Mouse (Mus musculus): ENCODE measurements at regions not wholly inside any gene's neighbourhood (a gene's known extent, or its start where the extent isn't known, plus 50 kb on each side); places are given as distances from the start of the nearest gene placed in this dataset.

- WGBS = 65% methylated on average over 2 of the region's 2 CpGs
- H3K9ac ChIP-seq (replicated peaks) = no peak overlapping the region
- peaks cover 20% of the 10 kb centered on the region for H3K4me1 ChIP-seq
- peak; percentile 10; the same call in 1 of the 2 replicates for ATAC-seq (ENCODE audit: low FRiP score, low read depth)
- H3K9me3 ChIP-seq = no peaks in the 10 kb centered on the region
- no peak overlapping the region for H3K4me3 ChIP-seq
- no peaks in the 10 kb centered on the region for H3K27me3 ChIP-seq
- H3K36me3 ChIP-seq = no peaks in the 10 kb centered on the region
- H3K4me2 ChIP-seq (replicated peaks) = no peak overlapping the region
- no peak overlapping the region for H3K27ac ChIP-seq (replicated peaks)
Observed at GRCm38 (mm10) chr6:36645415-36645814, 164.6 kb downstream of the Ptn start.

GRCm38 (mm10) chr6:36644880-36645279 lies 165.1 kb downstream of the Ptn start:
- H3K27ac ChIP-seq (replicated peaks) = no peak overlapping the region
- ATAC-seq (ENCODE audit: low FRiP score, low read depth) = peak; percentile 92

DNA sequence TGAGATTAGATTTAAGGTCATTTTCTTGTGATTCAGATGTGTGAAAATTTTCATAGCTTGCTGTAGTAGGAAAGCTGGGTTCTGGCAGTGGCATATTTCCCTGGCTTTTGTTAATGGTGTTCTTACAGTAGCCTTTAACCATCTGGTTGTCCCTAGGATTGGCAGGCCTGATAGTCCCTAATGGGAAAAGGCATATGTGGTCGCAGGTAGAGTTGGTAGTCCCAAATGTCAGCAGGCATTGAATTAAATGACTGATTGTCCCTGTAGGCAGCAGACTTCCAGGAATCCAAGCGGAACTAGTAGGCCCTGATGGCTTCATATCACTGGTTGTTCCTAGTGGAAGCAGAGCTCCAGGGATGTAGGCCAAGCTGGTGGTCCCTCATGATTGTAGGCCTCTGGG lies 173.0 kb downstream of the Ptn start:
- WGBS = 87% methylated on average over 2 of the region's 2 CpGs
- Histone ChIP-seq H3K9ac (replicated peaks) (no peak overlapping the region), H3K27me3 (no peaks in the 10 kb centered on the region), H3K36me3 (no peaks in the 10 kb centered on the region), H3K27ac (replicated peaks) (no peak overlapping the region), H3K4me1 (no peaks in the 10 kb centered on the region), H3K4me2 (replicated peaks) (no peak overlapping the region), H3K9me3 (no peaks in the 10 kb centered on the region), H3K4me3 (no peak overlapping the region)
- no peak for ATAC-seq (ENCODE audit: low FRiP score, low read depth)

More at GRCm38 (mm10) chr6:36644880-36645279, 165.1 kb downstream of the Ptn start:
- Histone ChIP-seq H3K36me3 (no peaks in the 10 kb centered on the region), H3K9ac (replicated peaks) (no peak overlapping the region), H3K27me3 (no peaks in the 10 kb centered on the region), H3K4me1 (peaks cover 20% of the 10 kb centered on the region), H3K4me3 (no peak overlapping the region), H3K4me2 (replicated peaks) (peak overlapping the region; percentile 14; the same call in 1 of the 2 replicates), H3K9me3 (no peaks in the 10 kb centered on the region)
- WGBS = 22% methylated on average over 7 of the region's 7 CpGs

DNA sequence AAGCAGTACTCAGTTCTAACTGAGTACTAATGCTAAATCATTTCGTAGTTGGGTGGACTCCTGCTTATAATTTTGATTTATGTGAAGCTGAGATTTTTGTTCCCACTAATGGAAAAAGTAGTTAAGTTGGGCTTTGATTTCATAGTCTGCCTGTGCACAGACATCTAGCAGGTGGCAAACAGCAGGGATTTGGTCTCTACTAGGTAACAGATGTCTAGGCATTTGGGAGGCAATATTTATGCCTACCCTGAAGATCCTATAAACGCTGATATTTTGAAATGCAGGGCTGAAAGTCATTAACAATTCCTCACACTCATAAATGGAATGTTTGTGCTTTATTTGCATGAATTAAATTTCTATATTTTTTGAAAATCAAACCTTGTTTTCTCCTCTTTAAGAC lies 182.4 kb downstream of the Ptn start:
- no peak for ATAC-seq (ENCODE audit: low FRiP score, low read depth)
- Histone ChIP-seq H3K27ac (replicated peaks) (no peak overlapping the region), H3K4me3 (no peak overlapping the region), H3K9ac (replicated peaks) (no peak overlapping the region), H3K4me1 (no peaks in the 10 kb centered on the region), H3K36me3 (no peaks in the 10 kb centered on the region), H3K9me3 (no peaks in the 10 kb centered on the region), H3K27me3 (no peaks in the 10 kb centered on the region), H3K4me2 (replicated peaks) (no peak overlapping the region)
- WGBS = 79% methylated on average over 2 of the region's 2 CpGs

DNA sequence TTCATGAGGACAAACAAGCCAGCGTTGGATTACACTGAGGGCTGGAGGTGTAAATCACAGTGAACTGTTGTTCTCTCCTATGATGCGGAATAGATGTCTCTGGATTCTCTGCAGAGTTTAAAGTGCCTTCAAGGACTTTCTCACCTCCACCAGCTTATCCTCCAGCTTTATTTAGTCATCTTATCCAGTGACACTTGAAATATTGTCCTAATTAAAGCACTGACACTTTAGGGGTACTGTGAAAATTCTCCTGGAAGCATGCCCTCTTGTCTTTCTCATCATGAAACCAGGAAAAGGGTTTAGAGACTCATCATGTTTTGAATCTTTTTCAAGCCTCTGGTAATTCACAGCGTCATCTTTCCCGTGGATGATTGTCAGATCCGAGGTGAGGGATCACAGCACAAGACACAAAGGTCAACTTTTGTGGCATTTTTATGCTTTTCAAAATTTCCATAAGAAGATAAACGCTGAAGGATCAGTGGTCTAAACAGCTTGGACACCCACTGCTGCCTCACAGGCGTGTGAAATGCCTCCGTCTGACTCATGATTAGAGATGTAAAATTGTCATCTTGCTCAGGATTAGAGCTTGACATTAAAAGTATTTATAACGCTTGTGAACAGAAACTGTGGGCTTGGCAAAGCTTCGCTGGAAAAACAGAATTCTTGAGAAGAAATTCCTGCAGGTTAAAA lies 201.6 kb downstream of the Ptn start:
- Histone ChIP-seq H3K36me3 (no peaks in the 10 kb centered on the region), H3K27me3 (no peaks in the 10 kb centered on the region), H3K4me2 (replicated peaks) (no peak overlapping the region), H3K4me3 (no peak overlapping the region), H3K9me3 (no peaks in the 10 kb centered on the region), H3K9ac (replicated peaks) (no peak overlapping the region), H3K27ac (replicated peaks) (no peak overlapping the region), H3K4me1 (peaks cover 3% of the 10 kb centered on the region; the same call in 1 of the 2 replicates)
- no peak for ATAC-seq (ENCODE audit: low FRiP score, low read depth)
- 46% methylated on average over 10 of the region's 10 CpGs for WGBS

DNA sequence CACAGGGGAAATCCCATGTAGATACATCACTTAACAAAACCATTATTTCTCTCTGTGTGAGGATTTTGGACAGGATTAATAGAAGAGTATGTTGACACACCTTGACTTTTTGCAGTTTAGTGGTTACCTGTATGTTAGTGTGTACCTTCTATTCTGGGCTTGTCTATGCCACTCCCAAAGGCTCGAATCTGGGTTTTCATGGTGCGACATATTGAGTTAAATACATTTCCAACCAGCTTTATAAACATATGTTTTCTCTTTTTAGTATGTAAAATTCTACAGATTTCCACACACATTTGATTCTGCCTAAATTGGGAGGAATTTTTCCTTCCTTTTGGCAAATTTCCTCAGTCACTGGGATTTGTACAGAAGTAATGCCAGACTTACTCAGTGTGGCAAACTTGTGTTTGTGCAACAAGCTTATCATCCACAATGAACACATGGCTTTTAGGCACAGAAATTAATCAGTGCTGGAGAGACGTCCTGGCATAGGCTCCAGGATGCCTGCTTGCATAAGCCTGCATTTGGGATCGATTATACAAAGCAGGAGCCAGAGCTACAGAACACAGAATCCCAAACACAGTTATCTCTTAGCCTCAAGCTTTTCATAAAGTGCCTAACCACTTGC lies 204.3 kb downstream of the Ptn start:
- H3K27ac ChIP-seq (replicated peaks) = no peak overlapping the region
- no peak overlapping the region for H3K4me3 ChIP-seq
- H3K9me3 ChIP-seq = no peaks in the 10 kb centered on the region
- no peaks in the 10 kb centered on the region for H3K36me3 ChIP-seq
- H3K4me1 ChIP-seq = peaks cover 3% of the 10 kb centered on the region; the same call in 1 of the 2 replicates
- H3K9ac ChIP-seq (replicated peaks) = no peak overlapping the region
- 77% methylated on average over 4 of the region's 4 CpGs for WGBS
- no peak for ATAC-seq (ENCODE audit: low FRiP score, low read depth)
- H3K4me2 ChIP-seq (replicated peaks) = no peak overlapping the region
- no peaks in the 10 kb centered on the region for H3K27me3 ChIP-seq

GRCm38 (mm10) chr6:36604802-36605201 lies 205.2 kb downstream of the Ptn start:
- WGBS = 89% methylated on average over 3 of the region's 3 CpGs
- no peak overlapping the region for H3K9ac ChIP-seq (replicated peaks)
- no peaks in the 10 kb centered on the region for H3K36me3 ChIP-seq
- H3K9me3 ChIP-seq = no peaks in the 10 kb centered on the region
- H3K4me1 ChIP-seq = peaks cover 3% of the 10 kb centered on the region; the same call in 1 of the 2 replicates
- H3K4me3 ChIP-seq = no peak overlapping the region
- no peak overlapping the region for H3K4me2 ChIP-seq (replicated peaks)
- H3K27ac ChIP-seq (replicated peaks) = no peak overlapping the region
- no peaks in the 10 kb centered on the region for H3K27me3 ChIP-seq
- no peak for ATAC-seq (ENCODE audit: low FRiP score, low read depth)

- 85% methylated on average over 3 of the region's 3 CpGs for WGBS
- H3K4me1 ChIP-seq = no peaks in the 10 kb centered on the region
- H3K36me3 ChIP-seq = no peaks in the 10 kb centered on the region
- H3K9me3 ChIP-seq = no peaks in the 10 kb centered on the region
- no peak overlapping the region for H3K9ac ChIP-seq (replicated peaks)
- H3K27me3 ChIP-seq = no peaks in the 10 kb centered on the region
- H3K27ac ChIP-seq (replicated peaks) = no peak overlapping the region
- H3K4me2 ChIP-seq (replicated peaks) = no peak overlapping the region
- ATAC-seq (ENCODE audit: low FRiP score, low read depth) = no peak
- H3K4me3 ChIP-seq = no peak overlapping the region
Observed at GRCm38 (mm10) chr6:36596574-36596973, 208.7 kb downstream of the Chrm2 start.

DNA sequence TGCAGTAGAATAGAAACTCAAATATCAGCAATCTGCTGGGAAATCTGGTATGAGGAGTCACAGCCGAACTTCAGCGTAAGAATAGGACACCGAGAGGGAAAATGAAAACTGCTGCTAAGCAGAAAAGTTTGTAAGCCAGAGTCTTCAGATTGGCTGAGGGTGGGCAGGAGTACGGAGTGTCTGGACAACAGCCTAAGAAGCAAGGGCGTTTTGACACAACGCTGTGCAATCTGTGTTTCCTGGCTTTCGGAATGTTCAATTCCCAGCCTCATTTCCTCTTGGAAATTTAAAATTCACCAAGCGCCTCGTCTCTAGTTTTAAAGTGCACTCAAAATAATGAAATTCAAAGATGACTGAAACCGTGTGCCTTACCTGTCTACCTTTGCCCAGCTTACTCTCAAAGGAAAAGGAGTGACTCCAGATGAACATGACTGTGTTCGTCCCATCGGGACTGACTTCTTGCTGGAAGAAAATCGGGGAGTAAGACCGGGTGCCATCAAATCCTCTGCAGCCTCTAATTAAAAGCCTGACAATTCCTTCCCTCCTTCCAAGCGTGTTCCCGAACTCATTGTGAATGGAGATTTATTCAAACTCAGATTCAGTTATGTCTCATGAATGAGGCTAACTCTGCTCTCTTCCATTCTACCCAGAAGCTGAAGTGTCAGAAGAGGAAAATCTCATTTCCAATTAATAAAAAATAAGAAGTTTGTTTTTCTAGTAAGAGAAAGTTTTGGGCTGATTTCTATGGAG lies 203.2 kb downstream of the Chrm2 start:
- Histone ChIP-seq H3K4me3 (no peak overlapping the region), H3K27me3 (no peaks in the 10 kb centered on the region), H3K9me3 (no peaks in the 10 kb centered on the region), H3K4me2 (replicated peaks) (no peak overlapping the region), H3K9ac (replicated peaks) (no peak overlapping the region), H3K36me3 (no peaks in the 10 kb centered on the region), H3K4me1 (peaks cover 7% of the 10 kb centered on the region; the same call in 1 of the 2 replicates), H3K27ac (replicated peaks) (no peak overlapping the region)
- WGBS = 75% methylated on average over 16 of the region's 16 CpGs
- ATAC-seq (ENCODE audit: low FRiP score, low read depth) = no peak

DNA sequence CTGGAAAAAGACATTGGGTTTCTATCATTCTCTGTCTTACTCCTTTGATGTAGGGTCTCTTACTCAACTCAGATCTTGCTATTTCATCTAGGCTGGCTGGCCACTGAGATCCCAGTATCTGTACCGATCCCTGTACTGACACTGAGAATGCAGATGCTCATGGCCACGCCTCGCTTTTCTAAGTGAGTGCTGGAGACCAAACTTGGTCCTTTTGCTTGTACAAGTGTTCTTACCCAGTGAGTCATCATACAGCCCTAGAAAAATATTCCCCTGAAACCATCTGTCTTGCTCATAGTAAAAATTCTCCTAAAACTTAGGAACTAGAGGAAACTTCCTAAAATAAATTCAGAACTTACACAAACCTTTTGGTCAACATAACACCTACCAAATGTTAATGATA lies 193.2 kb downstream of the Chrm2 start:
- Histone ChIP-seq H3K4me2 (replicated peaks) (no peak overlapping the region), H3K27ac (replicated peaks) (no peak overlapping the region)
- 92% methylated on average over 3 of the region's 3 CpGs for WGBS

More for the DNA sequence above, 193.2 kb downstream of the Chrm2 start:
- Histone ChIP-seq H3K36me3 (no peaks in the 10 kb centered on the region), H3K9ac (replicated peaks) (no peak overlapping the region), H3K4me1 (peaks cover 2% of the 10 kb centered on the region; the same call in 1 of the 2 replicates), H3K4me3 (no peak overlapping the region), H3K9me3 (no peaks in the 10 kb centered on the region), H3K27me3 (no peaks in the 10 kb centered on the region)
- no peak for ATAC-seq (ENCODE audit: low FRiP score, low read depth)
